Mouse (Mus musculus): ENCODE data around the gene Prkcd.
"Not testable (repeated sequence)": the region's sequence is repeated elsewhere in the genome, so short reads cannot be mapped to it uniquely, and the experiment has no call there.

Prkcd gene

GRCm38 (mm10) chr14:30577303-30578062 lies 48.5 kb downstream of the Prkcd start:
- not testable (repeated sequence) for DNase-seq (ENCODE audit: inconsistent age in 2 of 2, low spot score in 1 of 2)

- DNase-seq (ENCODE audit: inconsistent age in 2 of 2, low spot score in 1 of 2), result no peak
Observed at GRCm38 (mm10) chr14:30576260-30576659, 49.8 kb downstream of the Prkcd start.

GRCm38 (mm10) chr14:30575791-30576190 lies 50.2 kb downstream of the Prkcd start:
- peak in 1 of 2 experiments; percentile 66 for DNase-seq (ENCODE audit: inconsistent age in 2 of 2, low spot score in 1 of 2)

GRCm38 (mm10) chr14:30573983-30574584 lies 51.9 kb downstream of the Prkcd start:
- peak; percentile 81 to 95 for DNase-seq (ENCODE audit: inconsistent age in 2 of 2, low spot score in 1 of 2)

- peak in 1 of 2 experiments; percentile 91 for DNase-seq (ENCODE audit: inconsistent age in 2 of 2, low spot score in 1 of 2)
Observed at GRCm38 (mm10) chr14:30573235-30573634, 52.8 kb downstream of the Prkcd start.

- peak in 1 of 2 experiments; percentile 60 for DNase-seq (ENCODE audit: inconsistent age in 2 of 2, low spot score in 1 of 2)
Observed at GRCm38 (mm10) chr14:30572253-30572652, 53.8 kb downstream of the Prkcd start.

GRCm38 (mm10) chr14:30570303-30570702 lies 55.7 kb downstream of the Prkcd start:
- DNase-seq (ENCODE audit: inconsistent age in 2 of 2, low spot score in 1 of 2), result peak; percentile 78 to 88

GRCm38 (mm10) chr14:30568016-30568415 lies 58.0 kb downstream of the Prkcd start:
- DNase-seq (ENCODE audit: inconsistent age in 2 of 2, low spot score in 1 of 2), result no peak

- DNase-seq (ENCODE audit: inconsistent age in 2 of 2, low spot score in 1 of 2), result no peak
Observed at GRCm38 (mm10) chr14:30566317-30566716, 59.7 kb downstream of the Prkcd start.

GRCm38 (mm10) chr14:30564451-30564850 lies 61.6 kb downstream of the Prkcd start:
- DNase-seq (ENCODE audit: inconsistent age in 2 of 2, low spot score in 1 of 2), result peak; percentile 84 to 92

- no peak for DNase-seq (ENCODE audit: inconsistent age in 2 of 2, low spot score in 1 of 2)
Observed at GRCm38 (mm10) chr14:30562343-30562742, 63.7 kb downstream of the Prkcd start.

GRCm38 (mm10) chr14:30561470-30562187 lies 64.4 kb downstream of the Prkcd start:
- DNase-seq (ENCODE audit: inconsistent age in 2 of 2, low spot score in 1 of 2), result peak; percentile 55 to 85

- no peak for DNase-seq (ENCODE audit: inconsistent age in 2 of 2, low spot score in 1 of 2)
Observed at GRCm38 (mm10) chr14:30560803-30561389, 65.1 kb downstream of the Prkcd start.

- no peak for DNase-seq (ENCODE audit: inconsistent age in 2 of 2, low spot score in 1 of 2)
Observed at GRCm38 (mm10) chr14:30559321-30559850, 66.6 kb downstream of the Prkcd start.

GRCm38 (mm10) chr14:30557730-30558129 lies 68.3 kb downstream of the Prkcd start:
- peak in 1 of 2 experiments; percentile 77 for DNase-seq (ENCODE audit: inconsistent age in 2 of 2, low spot score in 1 of 2)

- DNase-seq (ENCODE audit: inconsistent age in 2 of 2, low spot score in 1 of 2), result no peak
Observed at GRCm38 (mm10) chr14:30556651-30557050, 69.4 kb downstream of the Prkcd start.

GRCm38 (mm10) chr14:30553185-30553584 lies 72.8 kb downstream of the Prkcd start:
- peak in 1 of 2 experiments; percentile 77 for DNase-seq (ENCODE audit: inconsistent age in 2 of 2, low spot score in 1 of 2)

GRCm38 (mm10) chr14:30551981-30552380 lies 74.0 kb downstream of the Prkcd start:
- no peak for DNase-seq (ENCODE audit: inconsistent age in 2 of 2, low spot score in 1 of 2)

- DNase-seq (ENCODE audit: inconsistent age in 2 of 2, low spot score in 1 of 2), result peak in 1 of 2 experiments; percentile 72
Observed at GRCm38 (mm10) chr14:30551509-30551908, 74.5 kb downstream of the Prkcd start.

GRCm38 (mm10) chr14:30550232-30551070 lies 75.6 kb downstream of the Prkcd start:
- peak in 1 of 2 experiments; percentile 64 for DNase-seq (ENCODE audit: inconsistent age in 2 of 2, low spot score in 1 of 2)

Measured in adrenal gland, adult (tissue).